Mouse (Mus musculus): ENCODE results near the gene Farsb.

The Farsb gene

DNA sequence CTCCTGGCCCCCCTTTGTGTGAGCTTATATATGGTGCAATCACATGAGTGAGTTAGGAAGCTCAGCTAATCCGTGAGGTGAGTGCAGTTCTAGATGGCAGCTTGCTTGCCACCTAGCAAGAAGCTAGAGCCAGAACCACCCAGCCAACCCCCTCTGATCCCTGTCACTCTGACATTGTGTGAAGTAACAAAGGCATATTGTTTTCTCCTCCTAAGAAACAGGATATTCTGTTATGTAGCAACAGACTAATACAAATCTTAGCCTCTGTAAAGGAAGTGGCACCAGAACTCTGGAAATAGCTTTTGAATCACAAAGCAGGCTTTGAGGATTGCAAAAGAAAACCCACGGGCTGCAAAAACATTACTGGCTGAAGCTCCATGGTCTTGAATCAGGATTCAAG is 4.3 kb downstream of the Farsb start:
- no peak for DNase-seq (ENCODE audit: low read depth)

GRCm38 (mm10) chr1:78483430-78483829 is 5.3 kb downstream of the Farsb start:
- DNase-seq (ENCODE audit: low read depth), result no peak

- DNase-seq (ENCODE audit: low read depth), result no peak
These were observed 16.3 kb downstream of the Farsb start for GRCm38 (mm10) chr1:78472441-78472840.

DNA sequence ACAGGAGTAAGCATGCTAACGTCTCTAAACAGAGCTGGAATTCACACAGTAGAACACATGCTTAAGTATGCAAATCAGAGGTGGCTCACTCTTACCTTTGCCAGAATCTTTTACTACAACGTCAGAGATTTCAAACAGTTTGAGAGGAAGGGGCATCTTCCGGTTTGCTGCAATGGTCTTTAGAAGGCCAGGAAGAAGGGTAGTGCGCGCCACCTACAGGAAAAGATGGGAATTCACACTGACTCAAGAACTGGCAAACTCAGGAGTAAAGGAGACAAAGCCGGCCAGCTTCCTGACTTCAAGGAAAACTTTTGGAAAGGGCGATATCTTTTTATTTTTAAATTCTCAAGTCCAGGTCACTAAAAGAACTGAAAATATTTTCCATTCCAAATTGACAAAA is 34.0 kb downstream of the Farsb start:
- peak; percentile 17 for DNase-seq (ENCODE audit: low read depth)

GRCm38 (mm10) chr1:78453886-78454285 is 34.8 kb downstream of the Farsb start:
- no peak for DNase-seq (ENCODE audit: low read depth)

DNA sequence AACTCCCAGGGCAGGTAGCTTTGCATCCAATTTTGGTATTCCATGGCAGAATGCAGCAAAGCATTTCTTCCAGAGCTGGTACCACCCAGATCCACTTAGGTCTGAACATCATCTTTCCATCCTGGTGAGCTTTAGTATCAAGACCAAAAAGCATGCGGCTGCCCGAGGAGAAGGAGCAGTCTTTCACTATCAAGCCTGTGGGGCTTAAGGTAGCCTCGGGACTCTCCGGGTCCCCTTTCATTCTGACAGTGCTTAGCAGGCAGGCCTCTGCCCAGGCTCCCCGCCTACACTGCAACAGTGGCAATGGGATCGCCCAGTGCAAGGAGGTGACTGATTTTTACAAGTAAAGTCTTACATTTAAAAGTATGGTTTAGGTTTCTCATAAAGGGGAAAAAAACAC is 36.2 kb downstream of the Farsb start:
- no peak for DNase-seq (ENCODE audit: low read depth)

DNA sequence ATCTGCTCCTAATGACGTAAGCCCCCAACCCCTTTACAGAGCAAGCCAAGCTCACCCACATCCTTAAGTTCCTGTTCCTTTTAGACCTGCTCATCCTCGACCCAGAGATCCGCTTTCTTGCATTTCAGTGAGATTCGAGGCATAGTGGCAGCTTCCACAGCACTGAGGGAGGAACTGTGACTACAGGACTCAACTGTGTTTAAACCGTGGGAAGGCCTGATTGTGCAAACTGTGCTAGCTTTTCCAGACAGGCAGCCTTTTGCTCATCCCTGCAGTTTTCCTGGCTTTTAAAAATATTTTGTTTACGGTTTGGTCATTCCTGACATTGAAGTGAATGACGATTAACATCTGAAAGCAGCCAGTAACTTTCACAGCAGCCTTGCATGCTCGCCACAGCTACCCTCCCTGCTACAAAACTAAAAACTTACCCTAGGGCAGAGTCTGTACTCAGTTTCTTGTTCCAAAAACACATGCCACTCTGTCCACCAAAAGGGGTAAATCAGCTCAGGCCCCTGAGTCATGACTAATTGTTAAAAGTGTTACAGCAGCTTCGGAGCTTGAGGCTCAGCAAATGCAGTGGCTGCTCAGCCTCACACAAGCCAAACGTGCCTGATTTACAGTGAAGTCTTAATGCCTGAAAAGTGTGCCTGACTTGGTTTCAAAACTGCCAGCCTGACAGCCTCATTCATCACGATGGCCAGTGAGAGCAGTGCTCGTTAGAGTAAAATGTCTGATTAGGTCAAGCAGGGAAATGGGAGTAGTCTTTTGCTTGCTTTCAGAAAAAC is 37.4 kb downstream of the Farsb start:
- no peak for DNase-seq (ENCODE audit: low read depth)

- DNase-seq (ENCODE audit: low read depth), result no peak
These were observed 40.6 kb downstream of the Farsb start for GRCm38 (mm10) chr1:78448091-78448490.

DNA sequence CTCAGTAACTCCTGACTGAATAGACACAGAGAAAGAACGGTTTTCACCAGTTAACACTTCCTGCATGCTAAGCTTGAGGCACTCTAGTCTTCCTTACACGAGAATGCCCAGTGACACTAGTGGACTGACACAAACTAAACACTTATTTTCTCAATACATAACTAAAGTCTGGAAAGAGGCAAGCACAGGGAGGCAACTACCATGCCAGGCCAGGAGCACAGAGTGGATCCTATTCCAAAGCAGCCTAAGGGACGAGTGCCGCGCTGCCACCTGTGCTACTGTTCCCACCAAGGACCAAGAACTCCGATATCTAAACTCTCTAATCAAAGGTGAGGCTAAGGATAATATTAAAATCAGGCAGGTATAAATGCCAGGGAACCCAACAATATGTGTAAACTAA is 42.0 kb downstream of the Farsb start:
- no peak for DNase-seq (ENCODE audit: low read depth)

DNA sequence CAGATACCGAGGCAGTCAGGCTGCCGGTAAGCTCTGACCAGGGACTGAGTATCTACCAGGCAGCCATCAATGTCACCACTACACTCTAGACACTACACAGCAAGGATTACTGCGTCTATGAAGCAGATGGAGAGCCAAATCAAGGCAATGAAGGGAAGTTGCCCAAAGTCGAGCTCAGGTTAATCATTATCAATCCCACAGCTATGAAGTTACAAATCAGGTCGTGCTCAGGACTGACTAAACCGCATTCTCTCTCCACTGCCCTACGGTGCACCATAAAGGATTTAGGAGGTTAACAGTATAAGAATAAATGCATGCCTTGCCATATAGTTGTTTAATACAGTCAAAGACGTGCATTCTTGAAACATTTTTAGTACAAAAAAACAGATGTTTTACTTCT is 42.5 kb downstream of the Farsb start:
- DNase-seq (ENCODE audit: low read depth), result no peak

GRCm38 (mm10) chr1:78443056-78443455 is 45.6 kb downstream of the Farsb start:
- no peak for DNase-seq (ENCODE audit: low read depth)

DNA sequence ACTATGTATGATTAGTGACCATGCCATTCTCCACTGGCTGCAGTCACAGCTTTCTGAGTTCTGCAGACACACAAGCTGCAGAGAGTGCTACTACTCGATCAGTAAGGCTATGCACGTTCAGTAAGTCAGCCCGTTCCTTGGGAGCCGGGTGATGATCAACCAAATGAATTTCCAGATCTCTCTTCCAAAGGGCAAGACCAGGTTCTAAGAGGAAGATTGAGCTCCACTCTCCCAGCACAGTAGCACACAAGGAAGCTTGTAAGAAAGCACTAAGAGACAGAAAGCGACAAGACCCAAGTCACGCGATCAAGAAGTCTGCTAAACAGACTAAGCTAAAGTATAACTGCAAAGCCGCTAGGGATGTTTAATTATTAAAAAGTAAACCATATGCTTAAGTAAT is 48.0 kb downstream of the Farsb start:
- DNase-seq (ENCODE audit: low read depth), result no peak

DNA sequence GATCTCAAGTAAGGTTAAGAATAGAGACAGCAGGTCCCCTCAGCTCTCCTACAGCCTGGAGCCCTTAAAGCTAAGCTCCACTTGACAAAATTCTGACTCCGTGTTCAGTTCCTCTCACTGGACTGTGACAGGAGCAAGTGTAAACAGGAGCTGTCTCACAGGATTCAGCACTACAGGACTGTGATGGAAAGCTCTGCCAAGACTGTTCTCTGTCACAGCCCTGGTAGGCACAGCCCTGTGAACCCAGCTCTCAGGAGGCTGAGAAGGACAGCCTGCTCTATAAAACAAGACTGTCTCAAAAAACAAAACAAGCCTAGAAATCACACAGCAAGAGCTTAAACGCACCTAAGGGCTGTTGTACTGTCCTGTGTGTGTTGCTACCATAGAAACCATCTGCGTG is 51.5 kb downstream of the Farsb start:
- DNase-seq (ENCODE audit: low read depth), result no peak

- no peak for DNase-seq (ENCODE audit: low read depth)
These were observed 52.3 kb downstream of the Farsb start for GRCm38 (mm10) chr1:78436445-78436844.

- no peak for DNase-seq (ENCODE audit: low read depth)
These were observed 52.7 kb downstream of the Farsb start for GRCm38 (mm10) chr1:78435967-78436366.

DNA sequence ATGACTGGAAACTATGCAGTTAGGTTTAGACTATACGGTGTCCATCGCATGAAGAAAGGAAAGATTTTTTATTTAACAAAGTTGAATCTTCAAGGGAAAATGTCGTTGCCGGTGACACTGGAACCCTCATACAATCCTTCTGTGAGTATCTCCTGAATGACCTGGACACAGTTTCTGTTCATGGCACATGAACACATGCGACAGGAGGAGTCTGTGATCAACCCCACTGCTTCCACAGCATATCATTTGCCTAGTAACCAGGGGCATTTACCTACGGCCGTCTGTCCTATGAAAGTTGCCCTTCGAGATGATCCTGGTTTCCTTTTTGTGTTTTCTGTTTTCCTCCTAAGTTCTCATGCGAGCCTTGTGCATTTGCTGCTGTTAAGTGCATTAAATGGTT is 55.2 kb downstream of the Farsb start:
- DNase-seq (ENCODE audit: low read depth), result no peak

- no peak for DNase-seq (ENCODE audit: low read depth)
These were observed 59.8 kb downstream of the Farsb start for GRCm38 (mm10) chr1:78428851-78429250.

DNA sequence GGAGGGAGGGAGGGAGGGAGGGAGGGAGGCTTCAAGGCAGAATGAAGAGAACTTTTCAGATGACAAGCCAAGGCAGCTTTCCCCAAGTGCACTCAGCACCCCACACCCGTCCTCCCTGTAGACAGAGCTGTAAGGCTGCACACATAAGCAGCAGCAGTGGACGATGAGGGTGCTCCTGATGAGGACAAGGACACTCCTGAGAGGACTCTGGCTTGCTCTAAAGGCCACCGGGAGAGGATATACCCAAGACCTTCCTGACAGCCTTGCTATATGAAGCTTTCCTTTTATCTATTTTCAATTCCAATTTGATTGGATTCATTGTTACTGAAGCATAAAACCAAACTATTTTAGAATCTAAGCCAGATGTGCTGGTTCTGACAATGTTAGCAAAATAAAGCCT is 61.9 kb downstream of the Farsb start:
- no peak for DNase-seq (ENCODE audit: low read depth)

DNA sequence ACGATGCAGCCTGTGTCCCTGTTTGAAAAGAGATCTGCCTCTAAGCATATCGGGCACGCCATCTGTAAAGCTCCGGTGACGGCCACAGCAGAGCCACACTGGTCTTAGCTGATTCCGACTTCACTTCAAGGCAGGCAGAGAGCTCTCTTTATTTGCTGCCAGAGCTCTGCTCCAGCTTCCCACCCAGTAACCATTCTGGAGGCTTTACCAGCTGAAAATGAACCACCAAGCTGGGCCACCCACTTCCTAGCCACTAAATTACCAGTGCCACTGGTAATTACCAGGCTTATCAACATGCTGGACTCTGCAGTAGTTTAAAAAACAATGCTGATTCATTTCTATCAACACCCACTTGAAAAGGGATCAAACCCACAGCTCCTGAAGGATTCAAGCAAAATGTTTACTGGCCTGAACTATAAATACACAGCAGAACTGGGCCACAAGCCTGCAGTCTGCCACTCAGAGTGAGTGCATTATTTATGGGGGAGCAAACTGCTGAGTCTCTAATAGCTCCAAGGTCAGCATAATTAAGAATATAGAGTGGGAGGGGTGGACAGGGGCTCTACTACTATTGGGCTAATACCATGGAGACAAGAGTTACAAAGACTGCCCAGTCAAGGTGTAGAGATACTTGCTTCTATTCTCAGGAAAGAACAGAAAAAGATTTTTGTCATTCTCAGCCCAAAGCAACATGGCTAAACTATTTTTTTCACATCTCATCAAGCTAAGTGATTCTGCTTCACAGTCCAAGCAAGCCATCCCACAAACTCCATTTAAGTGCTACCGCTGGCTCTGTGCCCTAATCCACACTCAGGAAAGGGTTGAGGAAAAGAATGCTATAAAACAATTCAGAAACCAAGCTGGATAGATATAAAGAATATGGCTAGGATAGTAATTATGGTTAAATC is 62.6 kb downstream of the Farsb start:
- DNase-seq (ENCODE audit: low read depth), result no peak

- DNase-seq (ENCODE audit: low read depth), result no peak
These were observed 63.4 kb downstream of the Farsb start for GRCm38 (mm10) chr1:78425309-78425708.

DNA sequence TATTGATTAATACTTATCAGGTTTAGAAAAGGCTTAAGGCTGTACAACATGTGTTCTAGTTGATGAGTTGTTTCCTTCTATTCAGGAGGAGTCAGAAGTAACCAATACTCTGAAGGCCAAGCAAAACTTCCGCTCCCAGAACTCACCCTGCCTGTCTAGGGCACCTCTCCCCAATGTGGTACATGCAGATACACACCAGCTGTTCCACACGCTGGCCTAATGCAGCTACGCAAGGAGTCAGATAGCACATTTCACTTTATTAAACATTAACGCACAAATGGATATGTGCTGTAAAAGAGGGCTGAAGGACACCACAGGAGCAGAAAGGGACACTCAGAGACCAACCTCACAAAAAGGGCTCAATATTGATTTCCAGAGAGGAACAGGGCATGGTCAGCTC is 63.8 kb downstream of the Farsb start:
- DNase-seq (ENCODE audit: low read depth), result no peak

DNA sequence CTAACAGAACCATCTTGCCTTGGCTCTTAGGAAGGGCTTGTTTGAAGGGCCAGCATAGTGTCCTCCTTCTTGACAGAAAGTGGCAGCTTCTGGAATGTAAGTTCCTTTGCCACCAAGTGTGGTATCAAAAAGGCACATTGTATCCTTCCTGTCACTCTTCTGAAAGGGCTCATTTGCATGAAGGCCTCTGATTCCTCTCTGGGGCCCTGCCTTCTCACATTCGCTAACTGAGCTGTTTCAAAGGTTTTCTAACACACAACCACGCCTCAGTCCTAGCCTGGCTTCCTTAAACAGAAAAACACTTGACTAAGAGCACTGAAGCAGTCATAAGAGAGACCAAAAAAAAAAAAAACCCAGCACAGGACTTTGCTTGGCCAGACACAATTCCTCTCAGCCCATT is 66.1 kb downstream of the Farsb start:
- no peak for DNase-seq (ENCODE audit: low read depth)

DNA sequence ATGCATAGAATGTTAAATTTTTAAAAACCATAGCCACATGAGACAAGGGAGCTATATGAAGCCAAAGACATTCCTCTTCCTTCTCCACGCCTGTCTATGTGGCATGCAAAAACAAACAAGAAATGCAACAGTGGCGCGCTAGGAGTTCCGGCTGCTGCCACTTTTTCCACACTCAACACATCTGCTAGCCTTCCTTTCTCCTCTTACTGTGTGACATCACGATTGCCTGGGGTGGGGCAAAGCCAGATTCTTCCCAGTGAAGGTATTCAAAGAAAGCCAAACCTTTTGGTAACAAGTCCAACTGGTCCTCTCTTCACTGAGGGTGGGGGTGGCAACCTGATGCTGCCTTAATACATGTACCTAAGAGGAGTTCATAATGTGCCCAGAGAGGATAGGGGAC is 66.9 kb downstream of the Farsb start:
- DNase-seq (ENCODE audit: low read depth), result no peak
